In genomic region chr9:115660371-115660770, GRCm38 (mm10) we compare ENCODE assay signal across 16 mouse cellular contexts.
"Had no signal": no experiment of that assay in that cellular context is flagged by ENCODE, and none has a peak within 500 bp of the region (broad histone marks: within the 10 kb centered on the region; RNA-seq: fewer than 3 reads in every experiment).

No protein-coding gene starts in this region.

- H3K4me2 ChIP-seq: hindbrain, embryonic 15.5 days; liver, embryonic 11.5 days; liver, embryonic 15.5 days; lung, embryonic 14.5 days; neural tube, embryonic 15.5 days had no signal

- H3K9ac ChIP-seq: hindbrain, embryonic 15.5 days; liver, embryonic 15.5 days; lung, embryonic 14.5 days; neural tube, embryonic 15.5 days had no signal

- H3K27me3 ChIP-seq: hindbrain, embryonic 15.5 days; liver, embryonic 15.5 days; neural tube, embryonic 15.5 days had no signal

- H3K4me3 ChIP-seq: hindbrain, embryonic 15.5 days; left cerebral cortex, adult 2 months; limb, embryonic 10.5 days; liver, embryonic 15.5 days; midbrain, embryonic 10.5 days; myocyte; neural tube, embryonic 15.5 days had no signal

- H3K36me3 ChIP-seq: hindbrain, embryonic 15.5 days; limb, embryonic 10.5 days; liver, embryonic 15.5 days; midbrain, embryonic 10.5 days; neural tube, embryonic 15.5 days had no signal

- H3K27ac ChIP-seq: hindbrain, embryonic 15.5 days; left cerebral cortex, adult 2 months; limb, embryonic 10.5 days; liver, embryonic 15.5 days; midbrain, embryonic 10.5 days; neural tube, embryonic 15.5 days had no signal

- DNase-seq: lung, embryonic 14.5 days; lung, postnatal 10 days; lung, postnatal 4 days; midbrain, embryonic 14.5 days; right cerebral cortex, adult 18-20 months; right cerebral cortex, postnatal 25 days; thymus, adult 18-20 months; thymus, postnatal 14 days had no signal

- H3K9me3 ChIP-seq: hindbrain, embryonic 15.5 days; limb, embryonic 10.5 days; liver, embryonic 15.5 days; neural tube, embryonic 15.5 days had no signal

- H3K4me1 ChIP-seq: hindbrain, embryonic 15.5 days; liver, embryonic 15.5 days; neural tube, embryonic 15.5 days had no signal
